ENCODE assay signal across 14 mouse cellular contexts in genomic region chr9:67783925-67784324, GRCm38 (mm10). TPM values are rescaled to one million over a fixed set of nuclear protein-coding genes. Genes with fewer than 3 reads are reported as not detected.
DNase-seq lines count a peak whose midpoint lies in the region; ATAC-seq and TF ChIP-seq lines count a peak whose summit lies in the region.
"Had no signal": no experiment of that assay in that cellular context is flagged by ENCODE, and none has a peak within 500 bp of the region (broad histone marks: within the 10 kb centered on the region; RNA-seq: fewer than 3 reads in every experiment).

No protein-coding gene starts in this region.

- no peak for DNase-seq in hindbrain, postnatal 0 days (ENCODE audit: low spot score)
- no peak for DNase-seq in testis, postnatal 10 days (ENCODE audit: low spot score)
- DNase-seq in NIH3T3 (ENCODE audit: low read depth), result peak; percentile 9
- no peak for DNase-seq in spleen, adult 12 weeks (ENCODE audit: low spot score)
- no peak for DNase-seq in lung, postnatal 25 days (ENCODE audit: low spot score)
- DNase-seq: adrenal gland, postnatal 36 days; midbrain, embryonic 14.5 days; right cerebral cortex, postnatal 4 days had no signal

- no peaks in the 10 kb centered on the region for H3K9me3 ChIP-seq in hindbrain, postnatal 0 days (ENCODE audit: low read length)
- no peaks in the 10 kb centered on the region for H3K9me3 ChIP-seq in hindbrain, embryonic 12.5 days (replicated peaks)
- H3K9me3 ChIP-seq: embryonic facial prominence, embryonic 15.5 days had no signal

- TF ChIP-seq CTCF in hindbrain, postnatal 0 days (IDR thresholded peaks at IDR 0.05; ENCODE audit: low read depth), result peak; percentile 53
- peak; percentile 63; the same call in 1 of the 2 replicates for TF ChIP-seq CTCF in testis, adult 2 months (IDR thresholded peaks at IDR 0.05; ENCODE audit: control insufficient read depth, insufficient read depth, insufficient replicate concordance, low read depth, low read length)
- peak; percentile 36; the same call in 1 of the 2 replicates for TF ChIP-seq CTCF in small intestine, adult 2 months (IDR thresholded peaks at IDR 0.05; ENCODE audit: extremely low read depth, insufficient read length, insufficient replicate concordance, low read depth, low read length)

- H3K4me2 ChIP-seq in hindbrain, postnatal 0 days (ENCODE audit: low read depth, low read length), result no peak overlapping the region
- H3K4me2 ChIP-seq in hindbrain, embryonic 12.5 days (replicated peaks), result no peak overlapping the region
- H3K4me2 ChIP-seq: embryonic facial prominence, embryonic 15.5 days; hindbrain, embryonic 14.5 days had no signal

- H3K27ac ChIP-seq in hindbrain, postnatal 0 days, result no peak overlapping the region
- H3K27ac ChIP-seq in hindbrain, embryonic 12.5 days, result no peak overlapping the region
- H3K27ac ChIP-seq in testis, adult 2 months (ENCODE audit: control insufficient read depth, insufficient read depth, low read depth, low read length), result no peak overlapping the region
- H3K27ac ChIP-seq in small intestine, adult 2 months (ENCODE audit: insufficient read depth, low read depth, low read length), result no peak overlapping the region
- H3K27ac ChIP-seq: embryonic facial prominence, embryonic 15.5 days; heart, embryonic 10.5 days; hindbrain, embryonic 14.5 days had no signal

- no peak overlapping the region for H3K9ac ChIP-seq in hindbrain, postnatal 0 days (replicated peaks; ENCODE audit: low read length)
- H3K9ac ChIP-seq in hindbrain, embryonic 12.5 days, result no peak overlapping the region
- H3K9ac ChIP-seq: embryonic facial prominence, embryonic 15.5 days; hindbrain, embryonic 14.5 days had no signal

- TF ChIP-seq POLR2A in testis, adult 2 months (IDR thresholded peaks at IDR 0.05; ENCODE audit: control insufficient read depth, low read depth, low read length), result no peak
- no peak for TF ChIP-seq POLR2A in small intestine, adult 2 months (IDR thresholded peaks at IDR 0.05; ENCODE audit: low read depth, low read length)

- no peaks in the 10 kb centered on the region for H3K27me3 ChIP-seq in hindbrain, postnatal 0 days (ENCODE audit: insufficient read depth, low read length)
- no peaks in the 10 kb centered on the region for H3K27me3 ChIP-seq in hindbrain, embryonic 12.5 days
- no peaks in the 10 kb centered on the region for H3K27me3 ChIP-seq in testis, adult 2 months (ENCODE audit: control insufficient read depth, insufficient read depth, low read length)
- H3K27me3 ChIP-seq in small intestine, adult 2 months (ENCODE audit: control insufficient read depth, insufficient read depth, low read length), result no peaks in the 10 kb centered on the region

- no peak overlapping the region for H3K4me3 ChIP-seq in hindbrain, postnatal 0 days (ENCODE audit: low read length)
- H3K4me3 ChIP-seq in hindbrain, embryonic 12.5 days, result no peak overlapping the region
- no peak overlapping the region for H3K4me3 ChIP-seq in testis, adult 2 months (ENCODE audit: control insufficient read depth, low read depth, low read length)
- H3K4me3 ChIP-seq in small intestine, adult 2 months (ENCODE audit: low read depth, low read length), result no peak overlapping the region
- H3K4me3 ChIP-seq: embryonic facial prominence, embryonic 15.5 days; heart, embryonic 10.5 days had no signal

- ATAC-seq in hindbrain, postnatal 0 days, result no peak
- ATAC-seq in hindbrain, embryonic 12.5 days (ENCODE audit: low FRiP score), result no peak

- H3K36me3 ChIP-seq in hindbrain, postnatal 0 days (ENCODE audit: insufficient read depth, low read length), result no peaks in the 10 kb centered on the region
- H3K36me3 ChIP-seq in hindbrain, embryonic 12.5 days, result no peaks in the 10 kb centered on the region
- no peaks in the 10 kb centered on the region for H3K36me3 ChIP-seq in testis, adult 2 months (ENCODE audit: control insufficient read depth, insufficient read depth, low read length)
- H3K36me3 ChIP-seq in small intestine, adult 2 months (ENCODE audit: control insufficient read depth, insufficient read depth, low read length), result no peaks in the 10 kb centered on the region
- H3K36me3 ChIP-seq: embryonic facial prominence, embryonic 15.5 days; heart, embryonic 10.5 days had no signal

- H3K4me1 ChIP-seq in hindbrain, postnatal 0 days (ENCODE audit: insufficient read depth, low read length), result no peaks in the 10 kb centered on the region
- H3K4me1 ChIP-seq in hindbrain, embryonic 12.5 days, result no peaks in the 10 kb centered on the region
- no peaks in the 10 kb centered on the region for H3K4me1 ChIP-seq in testis, adult 2 months (ENCODE audit: control insufficient read depth, insufficient read depth, low read length)
- H3K4me1 ChIP-seq in small intestine, adult 2 months (ENCODE audit: control insufficient read depth, insufficient read depth, insufficient read length, low read length), result no peaks in the 10 kb centered on the region
- H3K4me1 ChIP-seq: embryonic facial prominence, embryonic 15.5 days; heart, embryonic 10.5 days had no signal

RNA-seq across cellular contexts. Expression of gene C2cd4b, which starts 24.7 kb away (rescaled TPM):
- total RNA-seq in hindbrain, postnatal 0 days (2014; rRNA removed), result 2.1 and 2.5 TPM in 2 replicates
- 3.2 and 4.0 TPM in 2 replicates for polyA plus RNA-seq in hindbrain, postnatal 0 days (2015; fragmentation: Nextera tagmentation; extraction: Ambion mirVana)
- polyA plus RNA-seq in hindbrain, embryonic 12.5 days (2016; fragmentation: Nextera tagmentation; extraction: Ambion mirVana), result 0.33 and 0.52 TPM in 2 replicates
- polyA plus RNA-seq in testis, adult 2 months (2012; rRNA removed), result 25.6 and 38.9 TPM in 2 replicates
- polyA plus RNA-seq in small intestine, adult 2 months (2012; rRNA removed), result 4.0 and 9.1 TPM in 2 replicates

RNA-seq across cellular contexts. Expression of gene C2cd4a, which starts 48.2 kb away (rescaled TPM):
- total RNA-seq in hindbrain, postnatal 0 days (2014; rRNA removed), result 4.4 TPM in 1 of 2 replicates, not detected in the other
- polyA plus RNA-seq in hindbrain, postnatal 0 days (2015; fragmentation: Nextera tagmentation; extraction: Ambion mirVana), result 0.54 and 0.59 TPM in 2 replicates
- 0.38 TPM in 1 of 2 replicates, not detected in the other for polyA plus RNA-seq in hindbrain, embryonic 12.5 days (2016; fragmentation: Nextera tagmentation; extraction: Ambion mirVana)
- polyA plus RNA-seq in testis, adult 2 months (2012; rRNA removed), result 0.10 and 0.30 TPM in 2 replicates
- 1.9 and 28.9 TPM in 2 replicates for polyA plus RNA-seq in small intestine, adult 2 months (2012; rRNA removed)
- total RNA-seq: adrenal gland, postnatal 36 days had no signal

RNA-seq across cellular contexts. Expression of gene Vps13c, which starts 56.3 kb away (rescaled TPM):
- 23.1 and 25.8 TPM in 2 replicates for total RNA-seq in hindbrain, postnatal 0 days (2014; rRNA removed)
- polyA plus RNA-seq in hindbrain, postnatal 0 days (2015; fragmentation: Nextera tagmentation; extraction: Ambion mirVana), result 7.5 TPM in 2 replicates
- polyA plus RNA-seq in hindbrain, embryonic 12.5 days (2016; fragmentation: Nextera tagmentation; extraction: Ambion mirVana), result 9.1 and 9.3 TPM in 2 replicates
- 2.9 and 3.2 TPM in 2 replicates for polyA plus RNA-seq in testis, adult 2 months (2012; rRNA removed)
- polyA plus RNA-seq in small intestine, adult 2 months (2012; rRNA removed), result 0.86 and 0.94 TPM in 2 replicates
